Mouse (Mus musculus) B cell, adult 2 months (primary cell): Measurements from ENCODE around the gene Tmprss11f.
"Not testable (repeated sequence)": the region's sequence is repeated elsewhere in the genome, so short reads cannot be mapped to it uniquely, and the experiment has no call there.

Experiments used
- DNase-seq, 2 experiments: peaks; one replicate each; pipeline ENCODE4 v3.0.0; 2022

The Tmprss11f gene

GRCm38 (mm10) chr5:86632324-86632723 lies at the start of gene Tmprss11f:
Gene Tmprss11f (minus strand): TSS chr5:86632424.
- no peak for DNase-seq

- DNase-seq: no peak
Observed at GRCm38 (mm10) chr5:86676262-86676661, 44.0 kb upstream of the Tmprss11f start, which contains the start of gene Tmprss11b. Gene Tmprss11b (minus strand): TSS chr5:86676362.

- DNase-seq: not testable (repeated sequence)
Observed at GRCm38 (mm10) chr5:86649185-86649584, 17.0 kb upstream of the Tmprss11f start.

- DNase-seq: no peak
Observed at GRCm38 (mm10) chr5:86640795-86641194, 8.6 kb upstream of the Tmprss11f start.

GRCm38 (mm10) chr5:86630700-86631099 lies 1.5 kb downstream of the Tmprss11f start:
- DNase-seq: no peak

- no peak for DNase-seq
Observed at GRCm38 (mm10) chr5:86621778-86622177, 10.4 kb downstream of the Tmprss11f start.

GRCm38 (mm10) chr5:86585896-86586295 lies 46.3 kb downstream of the Tmprss11f start:
- no peak for DNase-seq

- no peak for DNase-seq
Observed at GRCm38 (mm10) chr5:86582618-86583017, 49.6 kb downstream of the Tmprss11f start.

GRCm38 (mm10) chr5:86581998-86582397 lies 50.2 kb downstream of the Tmprss11f start:
- DNase-seq: no peak

GRCm38 (mm10) chr5:86578761-86579160 lies 53.5 kb downstream of the Tmprss11f start:
- not testable (repeated sequence) for DNase-seq

GRCm38 (mm10) chr5:86546693-86547092 lies 85.5 kb downstream of the Tmprss11f start:
- no peak for DNase-seq

GRCm38 (mm10) chr5:86540601-86541000 lies 91.6 kb downstream of the Tmprss11f start:
- no peak for DNase-seq

- no peak for DNase-seq
Observed at GRCm38 (mm10) chr5:86528725-86529124, 103.5 kb downstream of the Tmprss11f start.

- no peak for DNase-seq
Observed at GRCm38 (mm10) chr5:86518500-86518899, 113.7 kb downstream of the Tmprss11f start, which contains the start of gene Tmprss11g. Gene Tmprss11g (minus strand): TSS chr5:86518600.

GRCm38 (mm10) chr5:86511538-86511937 lies 120.7 kb downstream of the Tmprss11f start:
- DNase-seq: no peak

GRCm38 (mm10) chr5:86493453-86493852 lies 138.8 kb downstream of the Tmprss11f start:
- DNase-seq: no peak

- no peak for DNase-seq
Observed at GRCm38 (mm10) chr5:86482562-86482961, 149.7 kb downstream of the Tmprss11f start.

GRCm38 (mm10) chr5:86482031-86482430 lies 150.2 kb downstream of the Tmprss11f start:
- no peak for DNase-seq

- DNase-seq: no peak
Observed at GRCm38 (mm10) chr5:86473859-86474258, 158.4 kb downstream of the Tmprss11f start.
